Comparison of ENCODE assay signal across 24 mouse cellular contexts in the genomic region with DNA sequence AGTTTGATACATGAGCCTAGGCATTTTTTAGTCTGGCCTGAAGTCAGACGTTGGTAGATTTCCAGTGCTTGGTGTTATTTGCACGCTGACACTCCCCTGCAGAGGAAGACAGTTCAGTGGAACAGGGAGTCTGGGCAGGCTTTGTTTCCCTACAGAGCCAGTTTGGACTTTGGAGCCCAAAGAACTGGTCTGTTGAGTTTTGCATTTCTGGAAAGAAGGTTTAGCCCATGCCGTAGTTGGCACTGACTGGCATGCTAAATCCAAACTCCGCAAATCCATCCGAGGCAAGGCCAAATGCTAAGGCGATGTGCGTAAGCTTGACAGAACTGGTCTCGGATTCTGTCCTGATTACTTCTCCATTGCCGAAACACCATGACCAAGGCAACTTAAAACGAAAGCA. TPM values are rescaled to one million over a fixed set of nuclear protein-coding genes. Genes with fewer than 3 reads are reported as not detected.
A peak's percentile ranks its signal among the peaks of the same experiment; 100 is the strongest.
DNase-seq lines count a peak whose midpoint lies in the region; ATAC-seq and TF ChIP-seq lines count a peak whose summit lies in the region.
"Had no signal": no experiment of that assay in that cellular context is flagged by ENCODE, and none has a peak within 500 bp of the region (broad histone marks: within the 10 kb centered on the region; RNA-seq: fewer than 3 reads in every experiment).

No protein-coding gene starts in this region.

- no peak overlapping the region for H3K9ac ChIP-seq in kidney, embryonic 15.5 days
- H3K9ac ChIP-seq in intestine, embryonic 16.5 days (ENCODE audit: low read depth, low read length): no peak overlapping the region
- no peak overlapping the region for H3K9ac ChIP-seq in hindbrain, postnatal 0 days (replicated peaks; ENCODE audit: low read length)
- H3K9ac ChIP-seq: heart, embryonic 13.5 days; liver, embryonic 14.5 days had no signal

- no peak for TF ChIP-seq POLR2A in kidney, adult 2 months (IDR thresholded peaks at IDR 0.05; ENCODE audit: low read depth, low read length)
- TF ChIP-seq POLR2A in small intestine, adult 2 months (IDR thresholded peaks at IDR 0.05; ENCODE audit: low read depth, low read length): no peak

- H3K27ac ChIP-seq in kidney, adult 2 months (ENCODE audit: insufficient read depth, low read depth, low read length): peak overlapping the region; percentile 40
- no peak overlapping the region for H3K27ac ChIP-seq in kidney, embryonic 15.5 days
- 0 out of 2 replicates have a peak overlapping the region, but pooled peaks have one; percentile 7 for H3K27ac ChIP-seq in intestine, embryonic 16.5 days (ENCODE audit: low read length)
- H3K27ac ChIP-seq in small intestine, adult 2 months (ENCODE audit: insufficient read depth, low read depth, low read length): peak overlapping the region; percentile 22
- no peak overlapping the region for H3K27ac ChIP-seq in hindbrain, postnatal 0 days
- H3K27ac ChIP-seq: gastrocnemius, adult 2 months; heart, embryonic 13.5 days; left cerebral cortex, adult 2 months; liver, embryonic 14.5 days; macrophage; midbrain, embryonic 10.5 days had no signal

- DNase-seq in kidney, adult 2 months: peak; percentile 88
- DNase-seq in adipocyte (ENCODE audit: low spot score): peak; percentile 26
- no peak for DNase-seq in right cerebral cortex, postnatal 36 days (ENCODE audit: low spot score in 2 of 2)
- no peak for DNase-seq in hindbrain, postnatal 0 days (ENCODE audit: low spot score)
- DNase-seq in left cerebral cortex, adult 8-10 months (ENCODE audit: low spot score in 2 of 2): no peak
- DNase-seq: adrenal gland, adult 2 months; cerebellum, adult 8-10 months; gastrocnemius, adult 2 months; heart, adult 18-20 months; heart, postnatal 4 days; retina, postnatal 1 day; thymus, adult 2 months had no signal

- no peak for ATAC-seq in kidney, embryonic 15.5 days (replicated peaks; ENCODE audit: low FRiP score)
- no peak for ATAC-seq in intestine, embryonic 16.5 days
- ATAC-seq in hindbrain, postnatal 0 days: no peak
- ATAC-seq: hindbrain, embryonic 16.5 days had no signal

- WGBS in kidney, adult 2 months: 63% methylated on average over 10 of the region's 10 CpGs
- WGBS in kidney, embryonic 15.5 days: 83% methylated on average over 10 of the region's 10 CpGs
- WGBS in intestine, embryonic 16.5 days: 79% methylated on average over 10 of the region's 10 CpGs
- WGBS in small intestine, adult 2 months: 34% methylated on average over 10 of the region's 10 CpGs
- 90% methylated on average over 10 of the region's 10 CpGs for whole genome bisulfite sequencing in hindbrain, postnatal 0 days

- H3K4me3 ChIP-seq in kidney, adult 2 months (ENCODE audit: insufficient read depth, low read depth, low read length): no peak overlapping the region
- no peak overlapping the region for H3K4me3 ChIP-seq in kidney, embryonic 15.5 days (replicated peaks)
- no peak overlapping the region for H3K4me3 ChIP-seq in intestine, embryonic 16.5 days (ENCODE audit: low read length)
- H3K4me3 ChIP-seq in small intestine, adult 2 months (ENCODE audit: low read depth, low read length): peak overlapping the region; percentile 24; the same call in 1 of the 2 replicates
- no peak overlapping the region for H3K4me3 ChIP-seq in hindbrain, postnatal 0 days (ENCODE audit: low read length)
- H3K4me3 ChIP-seq: gastrocnemius, adult 2 months; heart, embryonic 13.5 days; left cerebral cortex, adult 2 months; midbrain, embryonic 10.5 days had no signal

- peaks cover 20% of the 10 kb centered on the region; the same call in 1 of the 2 replicates for H3K4me1 ChIP-seq in kidney, adult 2 months (ENCODE audit: control insufficient read depth, insufficient read depth, low read length)
- H3K4me1 ChIP-seq in kidney, embryonic 15.5 days: peaks cover 19% of the 10 kb centered on the region
- peaks cover 22% of the 10 kb centered on the region for H3K4me1 ChIP-seq in intestine, embryonic 16.5 days (ENCODE audit: control insufficient read depth, insufficient read depth, low read length)
- peaks cover 21% of the 10 kb centered on the region for H3K4me1 ChIP-seq in small intestine, adult 2 months (ENCODE audit: control insufficient read depth, insufficient read depth, insufficient read length, low read length)
- peaks cover 11% of the 10 kb centered on the region for H3K4me1 ChIP-seq in hindbrain, postnatal 0 days (ENCODE audit: insufficient read depth, low read length)

- peaks cover 4% of the 10 kb centered on the region; the same call in 1 of the 2 replicates for H3K36me3 ChIP-seq in kidney, adult 2 months (ENCODE audit: control insufficient read depth, insufficient read depth, low read length)
- peaks cover 50% of the 10 kb centered on the region for H3K36me3 ChIP-seq in kidney, embryonic 15.5 days
- H3K36me3 ChIP-seq in intestine, embryonic 16.5 days (ENCODE audit: control insufficient read depth, insufficient read depth, low read length): peaks cover 25% of the 10 kb centered on the region
- peaks cover 27% of the 10 kb centered on the region for H3K36me3 ChIP-seq in small intestine, adult 2 months (ENCODE audit: control insufficient read depth, insufficient read depth, low read length)
- H3K36me3 ChIP-seq in hindbrain, postnatal 0 days (ENCODE audit: insufficient read depth, low read length): peaks cover 29% of the 10 kb centered on the region

- no peaks in the 10 kb centered on the region for H3K27me3 ChIP-seq in kidney, adult 2 months (replicated peaks; ENCODE audit: control insufficient read depth, insufficient read depth, low read length)
- no peaks in the 10 kb centered on the region for H3K27me3 ChIP-seq in kidney, embryonic 15.5 days
- H3K27me3 ChIP-seq in intestine, embryonic 16.5 days (replicated peaks; ENCODE audit: control insufficient read depth, insufficient read depth, low read length): no peaks in the 10 kb centered on the region
- H3K27me3 ChIP-seq in small intestine, adult 2 months (ENCODE audit: control insufficient read depth, insufficient read depth, low read length): no peaks in the 10 kb centered on the region
- no peaks in the 10 kb centered on the region for H3K27me3 ChIP-seq in hindbrain, postnatal 0 days (ENCODE audit: insufficient read depth, low read length)
- H3K27me3 ChIP-seq: CH12.LX; heart, embryonic 13.5 days had no signal

- TF ChIP-seq CTCF in kidney, adult 2 months (conservative IDR thresholded peaks at IDR 0.05; ENCODE audit: insufficient read depth, insufficient read length, low read depth, low read length): no peak
- no peak for TF ChIP-seq CTCF in small intestine, adult 2 months (IDR thresholded peaks at IDR 0.05; ENCODE audit: extremely low read depth, insufficient read length, insufficient replicate concordance, low read depth, low read length)
- no peak for TF ChIP-seq CTCF in hindbrain, postnatal 0 days (IDR thresholded peaks at IDR 0.05; ENCODE audit: low read depth)

- H3K9me3 ChIP-seq in kidney, embryonic 15.5 days (replicated peaks): no peaks in the 10 kb centered on the region
- no peaks in the 10 kb centered on the region for H3K9me3 ChIP-seq in intestine, embryonic 16.5 days (ENCODE audit: control insufficient read depth, low read length)
- H3K9me3 ChIP-seq in hindbrain, postnatal 0 days (ENCODE audit: low read length): no peaks in the 10 kb centered on the region
- H3K9me3 ChIP-seq: heart, embryonic 13.5 days; midbrain, embryonic 10.5 days had no signal

- H3K4me2 ChIP-seq in kidney, embryonic 15.5 days: no peak overlapping the region
- H3K4me2 ChIP-seq in intestine, embryonic 16.5 days (ENCODE audit: low read depth, low read length): peak overlapping the region; percentile 27; the same call in 1 of the 2 replicates
- H3K4me2 ChIP-seq in hindbrain, postnatal 0 days (ENCODE audit: low read depth, low read length): no peak overlapping the region
- H3K4me2 ChIP-seq: heart, embryonic 13.5 days had no signal

RNA-seq across cellular contexts. Expression of gene H2afj, which starts 3.2 kb away (rescaled TPM):
- 262 and 431 TPM in 2 replicates for polyA plus RNA-seq in kidney, adult 2 months (2012; rRNA removed)
- polyA plus RNA-seq in kidney, embryonic 15.5 days (2015; fragmentation: Nextera tagmentation; extraction: Ambion mirVana): 112 and 118 TPM in 2 replicates
- 217 and 222 TPM in 2 replicates for polyA plus RNA-seq in intestine, embryonic 16.5 days (2015; fragmentation: Nextera tagmentation; extraction: Ambion mirVana)
- polyA plus RNA-seq in small intestine, adult 2 months (2012; rRNA removed): 401 and 773 TPM in 2 replicates
- total RNA-seq in hindbrain, postnatal 0 days (2014; rRNA removed): 36.8 and 42.0 TPM in 2 replicates
- polyA plus RNA-seq in hindbrain, postnatal 0 days (2015; fragmentation: Nextera tagmentation; extraction: Ambion mirVana): 116 and 119 TPM in 2 replicates
- total RNA-seq in left cerebral cortex, adult 8-10 months (2022): 10 to 100 TPM; 35.3 to 52.5 (median 39.1) TPM

RNA-seq across cellular contexts. Expression of gene Hist4h4, which starts 7.0 kb away (rescaled TPM):
- polyA plus RNA-seq in kidney, adult 2 months (2012; rRNA removed): 0.74 and 1.1 TPM in 2 replicates
- 0.68 and 0.69 TPM in 2 replicates for polyA plus RNA-seq in kidney, embryonic 15.5 days (2015; fragmentation: Nextera tagmentation; extraction: Ambion mirVana)
- 0.40 and 0.49 TPM in 2 replicates for polyA plus RNA-seq in intestine, embryonic 16.5 days (2015; fragmentation: Nextera tagmentation; extraction: Ambion mirVana)
- polyA plus RNA-seq in small intestine, adult 2 months (2012; rRNA removed): 2.0 and 3.9 TPM in 2 replicates
- total RNA-seq in hindbrain, postnatal 0 days (2014; rRNA removed): 80.5 and 164 TPM in 2 replicates
- polyA plus RNA-seq in hindbrain, postnatal 0 days (2015; fragmentation: Nextera tagmentation; extraction: Ambion mirVana): 0.39 and 0.47 TPM in 2 replicates
- 10 to 100 TPM in 3 of 4 experiments, 1 to 10 TPM in 1; 9.0 to 13.2 (median 12.5) TPM for total RNA-seq in left cerebral cortex, adult 8-10 months (2022)
- polyA plus RNA-seq: macrophage had no signal

RNA-seq across cellular contexts. Expression of gene BC049715, which starts 16.2 kb away (rescaled TPM):
- 0.99 and 1.3 TPM in 2 replicates for polyA plus RNA-seq in kidney, adult 2 months (2012; rRNA removed)
- polyA plus RNA-seq in kidney, embryonic 15.5 days (2015; fragmentation: Nextera tagmentation; extraction: Ambion mirVana): 2.1 and 2.8 TPM in 2 replicates
- polyA plus RNA-seq in intestine, embryonic 16.5 days (2015; fragmentation: Nextera tagmentation; extraction: Ambion mirVana): 0.65 and 0.93 TPM in 2 replicates
- polyA plus RNA-seq in small intestine, adult 2 months (2012; rRNA removed): 0.28 and 0.56 TPM in 2 replicates
- 0.50 and 1.2 TPM in 2 replicates for total RNA-seq in hindbrain, postnatal 0 days (2014; rRNA removed)
- polyA plus RNA-seq in hindbrain, postnatal 0 days (2015; fragmentation: Nextera tagmentation; extraction: Ambion mirVana): 2.8 and 4.2 TPM in 2 replicates
- 1 to 10 TPM; 2.1 to 5.4 (median 3.7) TPM for total RNA-seq in left cerebral cortex, adult 8-10 months (2022)

RNA-seq across cellular contexts. Expression of gene Wbp11, which starts 16.8 kb away (rescaled TPM):
- polyA plus RNA-seq in kidney, adult 2 months (2012; rRNA removed): 28.3 and 28.6 TPM in 2 replicates
- 112 and 120 TPM in 2 replicates for polyA plus RNA-seq in kidney, embryonic 15.5 days (2015; fragmentation: Nextera tagmentation; extraction: Ambion mirVana)
- 82.1 and 82.3 TPM in 2 replicates for polyA plus RNA-seq in intestine, embryonic 16.5 days (2015; fragmentation: Nextera tagmentation; extraction: Ambion mirVana)
- polyA plus RNA-seq in small intestine, adult 2 months (2012; rRNA removed): 16.0 and 32.0 TPM in 2 replicates
- 37.1 and 39.4 TPM in 2 replicates for total RNA-seq in hindbrain, postnatal 0 days (2014; rRNA removed)
- polyA plus RNA-seq in hindbrain, postnatal 0 days (2015; fragmentation: Nextera tagmentation; extraction: Ambion mirVana): 78.1 and 81.2 TPM in 2 replicates
- 100 to 1,000 TPM; 110 to 121 (median 116) TPM for total RNA-seq in left cerebral cortex, adult 8-10 months (2022)

RNA-seq across cellular contexts. Expression of gene Smco3, which starts 24.1 kb away (rescaled TPM):
- 0.59 and 0.81 TPM in 2 replicates for polyA plus RNA-seq in kidney, adult 2 months (2012; rRNA removed)
- 1.7 and 2.3 TPM in 2 replicates for polyA plus RNA-seq in kidney, embryonic 15.5 days (2015; fragmentation: Nextera tagmentation; extraction: Ambion mirVana)
- 2.4 and 2.6 TPM in 2 replicates for polyA plus RNA-seq in intestine, embryonic 16.5 days (2015; fragmentation: Nextera tagmentation; extraction: Ambion mirVana)
- not detected in 2 replicates for polyA plus RNA-seq in small intestine, adult 2 months (2012; rRNA removed)
- 1.8 TPM in 2 replicates for total RNA-seq in hindbrain, postnatal 0 days (2014; rRNA removed)
- 0.56 and 1.3 TPM in 2 replicates for polyA plus RNA-seq in hindbrain, postnatal 0 days (2015; fragmentation: Nextera tagmentation; extraction: Ambion mirVana)
- total RNA-seq in left cerebral cortex, adult 8-10 months (2022): 1 to 10 TPM; 5.2 to 8.0 (median 7.4) TPM
- total RNA-seq: gastrocnemius, adult 2 months; heart, adult 18-20 months had no signal
- polyA plus RNA-seq: adrenal gland, adult 2 months; forebrain, embryonic 11.5 days; limb, embryonic 11.5 days; midbrain, embryonic 10.5 days had no signal

Comparison
In these comparisons a context has a peak if more than half of its experiments do, and no peak if none do; other contexts are left out.
1. H3K27ac ChIP-seq: peak in kidney, adult 2 months (single experiment), intestine, embryonic 16.5 days (single experiment) and small intestine, adult 2 months (single experiment); none in kidney, embryonic 15.5 days (single experiment) and hindbrain, postnatal 0 days (single experiment).
2. DNase-seq: peak in kidney, adult 2 months (single experiment) and adipocyte (single experiment); none in right cerebral cortex, postnatal 36 days (0 of 2), hindbrain, postnatal 0 days (single experiment) and left cerebral cortex, adult 8-10 months (0 of 2).